Mouse (Mus musculus) liver, embryonic 11.5 days (tissue): ENCODE measurements at regions not wholly inside any gene's neighbourhood (a gene's known extent, or its start where the extent isn't known, plus 50 kb on each side); places are given as distances from the start of the nearest gene placed in this dataset.

Source experiments
- ATAC-seq: fragments of 200-750 bp; cut with Nextera tagmentation; replicated peaks from 2 replicates; pipeline ENCODE4 v1.8.0; 2017; ENCODE audit warnings: moderate number of reproducible peaks, mild to moderate bottlenecking, moderate TSS enrichment, moderate library complexity; ENCODE audit not compliant: low FRiP score
- DNase-seq: peaks from one replicate; pipeline ENCODE4 v3.0.0-alpha.2; 2017; ENCODE audit warnings: low spot score
- H3K27ac ChIP-seq: fragments of 300-500 bp; sonication (generic); 2 replicates; pipeline ENCODE4 v1.5.1; 2014; ENCODE audit warnings: mild to moderate bottlenecking, low read depth, low read length, control low read depth
- H3K27me3 ChIP-seq: fragments of 300-500 bp; sonication (generic); replicated peaks from 2 replicates; pipeline ENCODE4 v1.6.1; 2014; ENCODE audit warnings: low read length, mixed read lengths; ENCODE audit not compliant: control insufficient read depth, insufficient read depth
- H3K36me3 ChIP-seq: fragments of 300-500 bp; sonication (generic); 2 replicates; pipeline ENCODE4 v1.6.1; 2014; ENCODE audit warnings: mild to moderate bottlenecking, low read length, moderate library complexity, mixed read lengths; ENCODE audit not compliant: control insufficient read depth, insufficient read depth
- H3K4me1 ChIP-seq: fragments of 300-500 bp; sonication (generic); replicated peaks from 2 replicates; pipeline ENCODE4 v1.6.1; 2014; ENCODE audit warnings: low read length, mixed read lengths; ENCODE audit not compliant: control insufficient read depth, insufficient read depth
- H3K4me2 ChIP-seq: fragments of 300-500 bp; sonication (generic); 2 replicates; pipeline ENCODE4 v1.6.1; 2014; ENCODE audit warnings: mild to moderate bottlenecking, control low read depth, moderate library complexity
- H3K4me3 ChIP-seq: fragments of 300-500 bp; sonication (generic); 2 replicates; pipeline ENCODE4 v1.5.1; 2014; ENCODE audit warnings: low read depth, low read length, control low read depth
- H3K9ac ChIP-seq: fragments of 300-500 bp; sonication (generic); 2 replicates; pipeline ENCODE4 v1.6.1; 2014; ENCODE audit warnings: low read depth, low read length, control low read depth
- H3K9me3 ChIP-seq: fragments of 300-500 bp; sonication (generic); 2 replicates; pipeline ENCODE4 v1.6.1; 2016; ENCODE audit warnings: low read length, inconsistent platforms, mixed read lengths; ENCODE audit not compliant: control insufficient read depth
- WGBS: fragments of 180-500 bp; shearing (Covaris S2); extraction: QIAGEN DNeasy Blood & Tissue Kit; methylation state at CpG from one replicate; pipeline ENCODE4 v1.1.7; 2014; 5-methylcytosine and 5-hydroxymethylcytosine counted together

GRCm38 (mm10) chr12:39880309-39880708 is 157.5 kb downstream of the Arl4a start:
- H3K27ac ChIP-seq: no peak overlapping the region
- WGBS: 82% methylated on average over 1 of the region's 1 CpGs
- no peak overlapping the region for H3K9ac ChIP-seq
- no peak for ATAC-seq
- H3K27me3 ChIP-seq: no peaks in the 10 kb centered on the region
- H3K4me2 ChIP-seq: no peak overlapping the region
- H3K36me3 ChIP-seq: no peaks in the 10 kb centered on the region
- no peaks in the 10 kb centered on the region for H3K4me1 ChIP-seq
- no peak for DNase-seq
- H3K9me3 ChIP-seq: no peaks in the 10 kb centered on the region
- H3K4me3 ChIP-seq: no peak overlapping the region

GRCm38 (mm10) chr12:39873917-39874316 is 163.9 kb downstream of the Arl4a start:
- Histone ChIP-seq H3K9me3 (no peaks in the 10 kb centered on the region), H3K4me3 (no peak overlapping the region), H3K4me1 (no peaks in the 10 kb centered on the region), H3K27me3 (no peaks in the 10 kb centered on the region), H3K27ac (no peak overlapping the region), H3K4me2 (no peak overlapping the region), H3K36me3 (no peaks in the 10 kb centered on the region), H3K9ac (no peak overlapping the region)
- DNase-seq: no peak
- no peak for ATAC-seq
- WGBS: 84% methylated on average over 6 of the region's 6 CpGs

- no peaks in the 10 kb centered on the region for H3K36me3 ChIP-seq
- H3K27me3 ChIP-seq: no peaks in the 10 kb centered on the region
- WGBS: 75% methylated on average over 1 of the region's 1 CpGs
- no peak overlapping the region for H3K27ac ChIP-seq
- H3K4me1 ChIP-seq: no peaks in the 10 kb centered on the region
- ATAC-seq (no peak), DNase-seq (no peak)
- no peak overlapping the region for H3K4me2 ChIP-seq
- no peak overlapping the region for H3K9ac ChIP-seq
- H3K4me3 ChIP-seq: no peak overlapping the region
- H3K9me3 ChIP-seq: no peaks in the 10 kb centered on the region
Observed at GRCm38 (mm10) chr12:39861797-39862196, 176.0 kb downstream of the Arl4a start.

GRCm38 (mm10) chr12:39851610-39852009 is 186.2 kb downstream of the Arl4a start:
- 73% methylated on average over 6 of the region's 6 CpGs for WGBS
- H3K27ac ChIP-seq: no peak overlapping the region
- H3K9me3 ChIP-seq: no peaks in the 10 kb centered on the region
- no peak for ATAC-seq
- no peaks in the 10 kb centered on the region for H3K4me1 ChIP-seq
- no peaks in the 10 kb centered on the region for H3K27me3 ChIP-seq
- no peak overlapping the region for H3K9ac ChIP-seq
- no peaks in the 10 kb centered on the region for H3K36me3 ChIP-seq
- no peak for DNase-seq
- no peak overlapping the region for H3K4me2 ChIP-seq
- no peak overlapping the region for H3K4me3 ChIP-seq

- no peak for ATAC-seq
- Histone ChIP-seq H3K27me3 (no peaks in the 10 kb centered on the region), H3K9ac (no peak overlapping the region), H3K36me3 (no peaks in the 10 kb centered on the region), H3K4me3 (no peak overlapping the region), H3K4me1 (no peaks in the 10 kb centered on the region), H3K9me3 (no peaks in the 10 kb centered on the region), H3K27ac (no peak overlapping the region), H3K4me2 (no peak overlapping the region)
- no peak for DNase-seq
- WGBS: 75% methylated on average over 3 of the region's 3 CpGs
Observed at GRCm38 (mm10) chr12:39849346-39850058, 188.3 kb downstream of the Arl4a start.

GRCm38 (mm10) chr12:39840615-39841014 is 197.2 kb downstream of the Arl4a start:
- no peak for DNase-seq
- no peak for ATAC-seq
- Histone ChIP-seq H3K4me3 (no peak overlapping the region), H3K36me3 (no peaks in the 10 kb centered on the region), H3K9me3 (no peaks in the 10 kb centered on the region), H3K27ac (no peak overlapping the region), H3K4me2 (no peak overlapping the region), H3K4me1 (no peaks in the 10 kb centered on the region), H3K9ac (no peak overlapping the region), H3K27me3 (no peaks in the 10 kb centered on the region)
- WGBS: 88% methylated on average over 2 of the region's 2 CpGs

- Histone ChIP-seq H3K27me3 (no peaks in the 10 kb centered on the region), H3K4me3 (no peak overlapping the region), H3K27ac (no peak overlapping the region), H3K4me2 (no peak overlapping the region), H3K9me3 (no peaks in the 10 kb centered on the region), H3K36me3 (no peaks in the 10 kb centered on the region), H3K4me1 (no peaks in the 10 kb centered on the region), H3K9ac (no peak overlapping the region)
- DNase-seq (no peak), ATAC-seq (no peak)
- WGBS: 55% methylated on average over 1 of the region's 1 CpGs
Observed at GRCm38 (mm10) chr12:39840179-39840578, 197.6 kb downstream of the Arl4a start.

GRCm38 (mm10) chr12:39831079-39831478 is 206.7 kb downstream of the Arl4a start:
- H3K27ac ChIP-seq: no peak overlapping the region
- H3K4me3 ChIP-seq: no peak overlapping the region
- no peaks in the 10 kb centered on the region for H3K27me3 ChIP-seq
- no peak overlapping the region for H3K9ac ChIP-seq
- H3K4me1 ChIP-seq: no peaks in the 10 kb centered on the region
- no peak for DNase-seq
- H3K4me2 ChIP-seq: no peak overlapping the region
- no peaks in the 10 kb centered on the region for H3K36me3 ChIP-seq
- ATAC-seq: no peak
- H3K9me3 ChIP-seq: no peaks in the 10 kb centered on the region
- WGBS: 83% methylated on average over 7 of the region's 7 CpGs

- WGBS: 79% methylated on average over 4 of the region's 4 CpGs
- Histone ChIP-seq H3K4me1 (no peaks in the 10 kb centered on the region), H3K27me3 (no peaks in the 10 kb centered on the region), H3K36me3 (no peaks in the 10 kb centered on the region), H3K4me3 (no peak overlapping the region), H3K9ac (no peak overlapping the region), H3K27ac (no peak overlapping the region), H3K4me2 (no peak overlapping the region), H3K9me3 (no peaks in the 10 kb centered on the region)
- DNase-seq (no peak), ATAC-seq (no peak)
Observed at GRCm38 (mm10) chr12:39830530-39830929, 207.3 kb downstream of the Arl4a start.
